Mouse (Mus musculus) kidney, postnatal 0 days (tissue): ENCODE measurements around the gene Ankrd11. TPM values are rescaled to one million over a fixed set of nuclear protein-coding genes. Genes with fewer than 3 reads are reported as not detected.

Source experiments
- ATAC-seq: fragments of 200-750 bp; cut with Nextera tagmentation; replicated peaks from 2 replicates; pipeline ENCODE4 v1.8.0; 2017; ENCODE audit warnings: low read depth, moderate number of reproducible peaks, moderate TSS enrichment, moderate library complexity; ENCODE audit not compliant: low FRiP score
- DNase-seq: peaks from one replicate; pipeline ENCODE4 v3.0.0-alpha.2; 2016; ENCODE audit warnings: low spot score
- H3K27ac ChIP-seq: fragments of 300-500 bp; sonication (generic); 2 replicates; pipeline ENCODE4 v1.5.1; 2014; ENCODE audit warnings: mild to moderate bottlenecking
- H3K27me3 ChIP-seq: fragments of 300-500 bp; sonication (generic); 2 replicates; pipeline ENCODE4 v1.6.1; 2014; ENCODE audit warnings: low read length, mixed read lengths; ENCODE audit not compliant: insufficient read depth
- H3K36me3 ChIP-seq: fragments of 300-500 bp; sonication (generic); 2 replicates; pipeline ENCODE4 v1.6.1; 2014; ENCODE audit warnings: low read length, mixed read lengths; ENCODE audit not compliant: insufficient read depth
- H3K4me1 ChIP-seq: fragments of 300-500 bp; sonication (generic); replicated peaks from 2 replicates; pipeline ENCODE4 v1.6.1; 2014; ENCODE audit warnings: antibody characterized with exemption, low read length, mixed read lengths; ENCODE audit not compliant: insufficient read depth
- H3K4me2 ChIP-seq: fragments of 300-500 bp; sonication (generic); 2 replicates; pipeline ENCODE4 v1.6.1; 2014; ENCODE audit warnings: mild to moderate bottlenecking, low read length, moderate library complexity, mixed read lengths
- H3K4me3 ChIP-seq: fragments of 300-500 bp; sonication (generic); replicated peaks from 2 replicates; pipeline ENCODE4 v1.5.1; 2014; ENCODE audit warnings: low read depth, low read length
- H3K9ac ChIP-seq: fragments of 300-500 bp; sonication (generic); 2 replicates; pipeline ENCODE4 v1.6.1; 2014; ENCODE audit warnings: low read depth, low read length
- H3K9me3 ChIP-seq: fragments of 300-500 bp; sonication (generic); replicated peaks from 2 replicates; pipeline ENCODE4 v1.6.1; 2016; ENCODE audit warnings: low read length, inconsistent platforms, mixed read lengths
- CTCF ChIP-seq: IDR thresholded peaks from 2 replicates; pipeline ENCODE4 v1.5.1; 2016; ENCODE audit warnings: antibody characterized with exemption, low read depth, mild to moderate bottlenecking, moderate library complexity
- WGBS: fragments of 180-500 bp; shearing (Covaris S2); extraction: QIAGEN DNeasy Blood & Tissue Kit; methylation state at CpG from one replicate; pipeline ENCODE4 v1.1.7; 2014; 5-methylcytosine and 5-hydroxymethylcytosine counted together
- polyA plus RNA-seq: library from polyadenylated mRNA; unstranded; fragments of >200 nt; fragmentation: Nextera tagmentation; extraction: Ambion mirVana; gene quantifications from 2 replicates; pipeline ENCODE4 v1.2.1, GENCODE M21; 2015

The Ankrd11 gene
- polyA plus RNA-seq, 1 experiment from 2014 or later: 57.9 TPM

DNA sequence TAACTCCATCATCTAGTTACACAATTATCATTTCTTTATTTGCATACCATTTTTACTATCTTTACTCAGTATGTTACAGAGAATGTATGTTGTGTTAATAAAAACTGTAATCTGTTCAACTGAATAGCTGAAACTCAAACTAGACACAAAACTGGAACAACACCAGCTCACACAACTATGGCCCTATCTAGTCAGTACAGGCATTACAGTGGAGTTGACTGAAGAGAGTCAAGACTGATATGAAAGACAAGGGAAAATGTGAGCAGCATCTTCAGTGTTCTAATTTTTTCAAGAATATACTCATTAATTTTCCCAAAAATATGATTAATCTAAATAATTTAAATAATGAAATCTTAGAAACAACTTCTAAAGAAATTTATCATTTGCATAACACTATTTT lies 86.9 kb downstream of the Ankrd11 start:
- H3K4me1 ChIP-seq: no peaks in the 10 kb centered on the region
- H3K4me2 ChIP-seq: no peak overlapping the region
- no peak for ATAC-seq
- no peak overlapping the region for H3K9ac ChIP-seq
- H3K9me3 ChIP-seq: no peaks in the 10 kb centered on the region
- TF ChIP-seq CTCF: no peak
- no peak overlapping the region for H3K4me3 ChIP-seq
- H3K36me3 ChIP-seq: no peaks in the 10 kb centered on the region
- no peak overlapping the region for H3K27ac ChIP-seq
- no peaks in the 10 kb centered on the region for H3K27me3 ChIP-seq
- no peak for DNase-seq

DNA sequence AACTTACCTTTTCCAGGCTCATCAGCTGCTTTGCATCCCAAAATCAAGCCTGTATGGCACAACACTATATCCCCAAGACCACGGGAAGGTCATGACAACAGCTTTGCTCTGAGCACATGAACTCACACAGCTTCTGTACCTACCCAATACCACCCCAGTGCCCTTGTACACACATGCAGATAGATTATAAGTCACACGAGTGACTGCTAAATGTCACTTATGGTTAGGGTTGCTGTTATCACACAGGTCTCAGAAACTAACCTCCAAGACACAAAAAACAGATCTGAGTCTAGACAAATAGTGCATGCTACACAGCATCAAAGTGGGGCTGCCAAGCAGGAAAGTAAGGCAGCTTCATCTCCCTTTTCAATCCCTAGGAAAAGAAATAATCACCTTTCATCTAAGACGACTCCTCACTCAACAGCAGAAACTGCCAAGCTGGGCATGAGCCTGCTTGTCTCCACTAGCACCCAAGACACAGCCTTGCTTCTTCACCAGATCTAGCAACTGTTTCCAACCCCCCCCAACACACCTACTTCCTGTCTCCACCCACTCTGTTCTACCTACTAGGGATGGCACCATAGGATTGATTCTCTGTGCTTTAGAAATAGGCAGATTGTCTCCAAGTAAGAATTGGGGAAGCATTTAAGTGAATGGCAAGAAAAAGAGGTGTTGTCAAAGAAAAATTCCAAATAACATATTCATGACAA lies 87.8 kb downstream of the Ankrd11 start:
- TF ChIP-seq CTCF: no peak

DNA sequence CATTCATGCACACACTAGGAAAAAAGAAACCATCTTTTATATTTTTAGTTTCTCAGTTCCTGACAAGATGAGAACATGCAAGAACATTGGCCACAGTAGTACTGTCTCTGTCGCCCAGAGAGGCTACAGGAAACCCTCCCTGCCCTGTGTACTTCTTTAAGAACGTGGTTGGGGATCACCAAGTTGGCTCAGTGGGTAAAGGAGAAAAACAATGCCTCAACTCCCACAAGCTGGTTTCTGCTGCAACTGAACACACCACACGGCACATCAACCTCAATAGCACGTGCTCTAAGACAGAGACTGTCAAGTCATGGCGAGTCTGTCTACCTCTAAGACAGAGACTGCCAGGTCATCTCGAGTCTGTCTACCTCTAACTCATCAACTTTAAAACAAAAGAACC lies 89.0 kb downstream of the Ankrd11 start:
- 87% methylated on average over 6 of the region's 6 CpGs for WGBS

More for the DNA sequence above, 87.8 kb downstream of the Ankrd11 start:
- DNase-seq: no peak
- peaks cover 6% of the 10 kb centered on the region; the same call in 1 of the 2 replicates for H3K4me1 ChIP-seq
- H3K9me3 ChIP-seq: no peaks in the 10 kb centered on the region
- 86% methylated on average over 3 of the region's 3 CpGs for WGBS
- H3K27me3 ChIP-seq: no peaks in the 10 kb centered on the region
- H3K4me3 ChIP-seq: no peak overlapping the region
- no peak overlapping the region for H3K9ac ChIP-seq
- no peak overlapping the region for H3K4me2 ChIP-seq
- H3K27ac ChIP-seq: no peak overlapping the region
- no peak for ATAC-seq
- no peaks in the 10 kb centered on the region for H3K36me3 ChIP-seq

DNA sequence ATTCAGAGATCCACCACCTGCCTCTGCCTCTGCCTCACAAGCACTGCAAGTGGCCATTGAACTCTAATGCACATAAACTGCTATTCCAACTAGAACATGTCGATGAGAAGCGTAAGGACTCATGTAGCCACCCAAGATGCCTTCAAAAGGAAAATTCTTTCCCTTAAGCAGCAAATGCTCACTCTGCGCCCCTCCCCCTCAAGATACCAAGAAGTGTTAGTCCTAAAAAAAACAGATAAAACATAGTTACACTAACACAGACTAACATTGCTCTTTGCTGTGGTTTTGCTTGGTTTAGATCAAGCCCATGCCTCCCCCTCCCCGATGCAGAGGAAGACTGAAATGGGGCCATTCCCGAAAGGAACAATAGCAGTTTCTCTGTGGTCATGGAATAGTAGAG lies 90.6 kb downstream of the Ankrd11 start:
- no peak overlapping the region for H3K27ac ChIP-seq
- H3K4me2 ChIP-seq: no peak overlapping the region
- H3K27me3 ChIP-seq: no peaks in the 10 kb centered on the region
- H3K36me3 ChIP-seq: no peaks in the 10 kb centered on the region
- no peak for DNase-seq
- WGBS: 85% methylated on average over 5 of the region's 5 CpGs
- H3K9me3 ChIP-seq: no peaks in the 10 kb centered on the region
- ATAC-seq: no peak
- H3K9ac ChIP-seq: no peak overlapping the region
- peaks cover 8% of the 10 kb centered on the region; the same call in 1 of the 2 replicates for H3K4me1 ChIP-seq
- TF ChIP-seq CTCF: no peak
- no peak overlapping the region for H3K4me3 ChIP-seq

More for the DNA sequence above, 89.0 kb downstream of the Ankrd11 start:
- Histone ChIP-seq H3K4me2 (no peak overlapping the region), H3K9me3 (no peaks in the 10 kb centered on the region), H3K27ac (no peak overlapping the region), H3K36me3 (no peaks in the 10 kb centered on the region), H3K27me3 (no peaks in the 10 kb centered on the region), H3K4me3 (no peak overlapping the region), H3K9ac (no peak overlapping the region), H3K4me1 (peaks cover 8% of the 10 kb centered on the region; the same call in 1 of the 2 replicates)
- DNase-seq (no peak), ATAC-seq (no peak)
- TF ChIP-seq CTCF: no peak

DNA sequence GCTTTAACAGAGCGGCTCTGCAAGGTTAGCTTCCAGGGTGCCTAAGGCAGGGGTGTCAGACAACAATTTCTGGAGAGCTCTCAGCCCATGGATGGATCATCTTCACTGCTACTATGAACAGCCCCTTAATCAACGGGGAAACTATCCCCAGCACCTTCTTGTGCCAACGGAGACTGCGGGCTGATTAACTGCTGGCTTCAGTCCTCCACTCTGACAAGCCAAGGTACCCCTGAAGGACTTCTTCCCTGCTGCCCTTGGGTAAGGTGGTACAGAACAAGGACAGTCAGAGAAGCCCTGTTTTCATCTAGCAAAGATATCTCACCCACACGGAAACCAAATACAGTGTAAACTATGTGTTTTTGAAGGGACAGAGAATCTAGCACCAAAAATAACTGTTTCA lies 92.4 kb downstream of the Ankrd11 start:
- DNase-seq (no peak), ATAC-seq (no peak)
- H3K36me3 ChIP-seq: no peaks in the 10 kb centered on the region
- H3K27me3 ChIP-seq: no peaks in the 10 kb centered on the region
- H3K4me3 ChIP-seq: no peak overlapping the region
- no peak overlapping the region for H3K4me2 ChIP-seq
- 69% methylated on average over 5 of the region's 5 CpGs for WGBS
- H3K9ac ChIP-seq: no peak overlapping the region
- H3K4me1 ChIP-seq: peaks cover 8% of the 10 kb centered on the region; the same call in 1 of the 2 replicates
- no peaks in the 10 kb centered on the region for H3K9me3 ChIP-seq
- no peak for TF ChIP-seq CTCF
- H3K27ac ChIP-seq: no peak overlapping the region

DNA sequence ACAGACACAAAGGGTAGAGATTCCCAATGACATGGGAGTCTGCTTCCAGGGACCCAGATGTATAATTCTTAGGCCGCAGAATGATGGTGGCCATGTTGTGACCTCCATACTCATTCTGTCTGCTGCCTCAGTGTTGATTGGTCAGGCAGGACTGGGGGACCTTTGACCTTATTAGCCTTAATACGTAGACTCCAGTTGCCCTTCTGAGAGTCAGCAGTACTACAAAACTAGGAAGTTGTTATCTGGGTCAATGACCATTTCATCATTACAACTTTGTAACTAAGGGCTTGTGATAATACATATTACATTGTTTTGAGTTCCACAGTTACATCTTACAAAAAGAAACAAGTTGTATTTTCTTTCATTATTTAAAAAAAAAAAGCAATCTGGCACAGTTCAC lies 96.3 kb downstream of the Ankrd11 start:
- H3K4me2 ChIP-seq: no peak overlapping the region
- no peak for ATAC-seq
- H3K36me3 ChIP-seq: 0 out of 2 replicates have a peak, but pooled peaks cover 2% of the 10 kb centered on the region
- no peaks in the 10 kb centered on the region for H3K9me3 ChIP-seq
- peaks cover 8% of the 10 kb centered on the region; the same call in 1 of the 2 replicates for H3K4me1 ChIP-seq
- H3K27me3 ChIP-seq: no peaks in the 10 kb centered on the region
- 79% methylated on average over 2 of the region's 2 CpGs for WGBS
- H3K27ac ChIP-seq: no peak overlapping the region
- no peak for TF ChIP-seq CTCF
- no peak overlapping the region for H3K9ac ChIP-seq
- no peak overlapping the region for H3K4me3 ChIP-seq
- no peak for DNase-seq
